Mouse (Mus musculus) C2C12 (cell line): Measurements from ENCODE around the gene Blnk. TPM values are rescaled to one million over a fixed set of nuclear protein-coding genes. Genes with fewer than 3 reads are reported as not detected.

Experiments
- H3K27me3 ChIP-seq: one replicate; pipeline ENCODE4 v1.6.1; 2011; ENCODE audit not compliant: control insufficient read depth, insufficient read depth, insufficient read length
- H3K36me3 ChIP-seq: one replicate; pipeline ENCODE4 v1.6.1; 2011; ENCODE audit not compliant: control insufficient read depth, insufficient read depth
- H3K4me3 ChIP-seq: one replicate; pipeline ENCODE4 v1.5.1; 2011; ENCODE audit warnings: mild to moderate bottlenecking, control low read depth; ENCODE audit not compliant: poor library complexity, insufficient read depth, severe bottlenecking
- H3K79me2 ChIP-seq: one replicate; pipeline ENCODE4 v1.6.1; 2011; ENCODE audit not compliant: control insufficient read depth, insufficient read depth
- H3K79me3 ChIP-seq: one replicate; pipeline ENCODE4 v1.6.1; 2011; ENCODE audit warnings: low read depth, control low read depth
- H3ac ChIP-seq: one replicate; pipeline ENCODE3; 2011; ENCODE audit warnings: low read depth; ENCODE audit not compliant: control insufficient read depth, insufficient read length
- CEBPB ChIP-seq: IDR thresholded peaks from one replicate; pipeline ENCODE4 v1.6.1; 2011; ENCODE audit warnings: low read depth, mild to moderate bottlenecking, control low read depth, moderate library complexity
- CTCF ChIP-seq: IDR thresholded peaks from one replicate; pipeline ENCODE4 v1.5.1; 2011; ENCODE audit not compliant: control insufficient read depth, insufficient read depth, insufficient read length
- FOSL1 ChIP-seq: IDR thresholded peaks from one replicate; pipeline ENCODE4 v1.8.0; 2011; ENCODE audit warnings: mild to moderate bottlenecking, low read length; ENCODE audit not compliant: poor library complexity, insufficient read depth, severe bottlenecking
- MAX ChIP-seq: IDR thresholded peaks from one replicate; pipeline ENCODE4 v1.6.1; 2011; ENCODE audit warnings: mild to moderate bottlenecking, control low read depth
- MYOD1 ChIP-seq: IDR thresholded peaks from one replicate; pipeline ENCODE4 v1.6.1; 2011; ENCODE audit warnings: low read depth; ENCODE audit not compliant: control insufficient read depth, insufficient read length
- MYOG ChIP-seq: IDR thresholded peaks from one replicate; pipeline ENCODE4 v1.6.1; 2011; ENCODE audit not compliant: control insufficient read depth, insufficient read length; ENCODE audit errors: extremely low read depth
- USF1 ChIP-seq: IDR thresholded peaks from one replicate; pipeline ENCODE4 v1.6.1; 2011; ENCODE audit warnings: low read depth, mild to moderate bottlenecking, control low read depth, moderate library complexity
- polyA plus RNA-seq: library from polyadenylated mRNA; unstranded; fragments of >200 nt; fragmentation: generic; extraction: Trizol; gene quantifications from one replicate; pipeline ENCODE4 v1.2.1, GENCODE M21; 2012; ENCODE audit warnings: missing spikeins

The Blnk gene
- polyA plus RNA-seq, 1 experiment = 6.5 TPM

GRCm38 (mm10) chr19:40998469-40999170, 4.3 kb upstream of the Blnk start:
- H3K27me3 ChIP-seq = no peaks in the 10 kb centered on the region
- no peak overlapping the region for H3K4me3 ChIP-seq
- H3ac ChIP-seq = no peak overlapping the region
- H3K36me3 ChIP-seq = no peaks in the 10 kb centered on the region
- H3K79me3 ChIP-seq = no peaks in the 10 kb centered on the region
- H3K79me2 ChIP-seq = peaks cover 1% of the 10 kb centered on the region
- TF ChIP-seq FOSL1 = no peak
- TF ChIP-seq MYOD1 = no peak
- TF ChIP-seq CEBPB = no peak
- TF ChIP-seq USF1 = no peak
- TF ChIP-seq MYOG = no peak

- no peak overlapping the region for H3ac ChIP-seq
- H3K79me2 ChIP-seq = peaks cover 18% of the 10 kb centered on the region
- H3K27me3 ChIP-seq = no peaks in the 10 kb centered on the region
- H3K4me3 ChIP-seq = no peak overlapping the region
- TF ChIP-seq FOSL1 = no peak
- TF ChIP-seq MYOG = no peak
- TF ChIP-seq MYOD1 = no peak
- TF ChIP-seq CTCF = no peak
- H3K36me3 ChIP-seq = no peaks in the 10 kb centered on the region
- H3K79me3 ChIP-seq = peaks cover 2% of the 10 kb centered on the region
Observed at GRCm38 (mm10) chr19:40996722-40997121, 2.4 kb upstream of the Blnk start.

- Histone ChIP-seq H3K79me3 (peaks cover 2% of the 10 kb centered on the region), H3ac (no peak overlapping the region), H3K4me3 (no peak overlapping the region), H3K79me2 (peaks cover 27% of the 10 kb centered on the region), H3K36me3 (no peaks in the 10 kb centered on the region), H3K27me3 (no peaks in the 10 kb centered on the region)
- no peak for TF ChIP-seq MYOG
- TF ChIP-seq MAX = peak; percentile 94
- TF ChIP-seq CEBPB = peak; percentile 74
- peak; percentile 48 for TF ChIP-seq USF1
- TF ChIP-seq CTCF = no peak
- peak; percentile 88 for TF ChIP-seq MYOD1
- peak; percentile 75 for TF ChIP-seq FOSL1
Observed at GRCm38 (mm10) chr19:40995449-40996401, 1.4 kb upstream of the Blnk start.

GRCm38 (mm10) chr19:40994911-40995310, 576 bp upstream of the Blnk start:
- Histone ChIP-seq H3K4me3 (peak overlapping the region; percentile 15), H3K79me3 (peaks cover 2% of the 10 kb centered on the region), H3ac (peak overlapping the region; percentile 42), H3K79me2 (peaks cover 28% of the 10 kb centered on the region), H3K36me3 (no peaks in the 10 kb centered on the region), H3K27me3 (no peaks in the 10 kb centered on the region)
- TF ChIP-seq FOSL1 = no peak
- no peak for TF ChIP-seq CEBPB
- TF ChIP-seq MYOG = no peak
- no peak for TF ChIP-seq CTCF
- no peak for TF ChIP-seq MYOD1
- no peak for TF ChIP-seq USF1
- no peak for TF ChIP-seq MAX

GRCm38 (mm10) chr19:40993356-40993755, 979 bp downstream of the Blnk start:
- Histone ChIP-seq H3K36me3 (no peaks in the 10 kb centered on the region), H3K79me2 (peaks cover 42% of the 10 kb centered on the region), H3K4me3 (peak overlapping the region; percentile 16), H3K27me3 (no peaks in the 10 kb centered on the region), H3ac (no peak overlapping the region), H3K79me3 (peaks cover 8% of the 10 kb centered on the region)
- no peak for TF ChIP-seq USF1
- TF ChIP-seq MYOD1 = no peak
- TF ChIP-seq MAX = no peak
- TF ChIP-seq FOSL1 = no peak
- no peak for TF ChIP-seq CEBPB
- no peak for TF ChIP-seq CTCF
